Mouse (Mus musculus) common myeloid progenitor, adult 5-6 weeks (primary cell): ENCODE measurements around the gene Mrps9. TPM values are rescaled to one million over a fixed set of nuclear protein-coding genes. Genes with fewer than 3 reads are reported as not detected.
A peak's percentile ranks its signal among the peaks of the same experiment; 100 is the strongest.
"Not testable (repeated sequence)": the region's sequence is repeated elsewhere in the genome, so short reads cannot be mapped to it uniquely, and the experiment has no call there.

ENCODE experiments used
- ATAC-seq: replicated peaks from 2 replicates; pipeline ENCODE4 v1.8.0; 2016; ENCODE audit warnings: low read depth, mild to moderate bottlenecking, moderate TSS enrichment, inconsistent platforms; ENCODE audit not compliant: poor library complexity, severe bottlenecking
- total RNA-seq: library from RNA; stranded (forward); fragments of 200-1000, 187-1606 nt; gene quantifications from 2 replicates; pipeline ENCODE4 v1.2.3, GENCODE M21; 2017

Gene Mrps9
- 74.1 and 93.7 TPM in 2 replicates for total RNA-seq

DNA sequence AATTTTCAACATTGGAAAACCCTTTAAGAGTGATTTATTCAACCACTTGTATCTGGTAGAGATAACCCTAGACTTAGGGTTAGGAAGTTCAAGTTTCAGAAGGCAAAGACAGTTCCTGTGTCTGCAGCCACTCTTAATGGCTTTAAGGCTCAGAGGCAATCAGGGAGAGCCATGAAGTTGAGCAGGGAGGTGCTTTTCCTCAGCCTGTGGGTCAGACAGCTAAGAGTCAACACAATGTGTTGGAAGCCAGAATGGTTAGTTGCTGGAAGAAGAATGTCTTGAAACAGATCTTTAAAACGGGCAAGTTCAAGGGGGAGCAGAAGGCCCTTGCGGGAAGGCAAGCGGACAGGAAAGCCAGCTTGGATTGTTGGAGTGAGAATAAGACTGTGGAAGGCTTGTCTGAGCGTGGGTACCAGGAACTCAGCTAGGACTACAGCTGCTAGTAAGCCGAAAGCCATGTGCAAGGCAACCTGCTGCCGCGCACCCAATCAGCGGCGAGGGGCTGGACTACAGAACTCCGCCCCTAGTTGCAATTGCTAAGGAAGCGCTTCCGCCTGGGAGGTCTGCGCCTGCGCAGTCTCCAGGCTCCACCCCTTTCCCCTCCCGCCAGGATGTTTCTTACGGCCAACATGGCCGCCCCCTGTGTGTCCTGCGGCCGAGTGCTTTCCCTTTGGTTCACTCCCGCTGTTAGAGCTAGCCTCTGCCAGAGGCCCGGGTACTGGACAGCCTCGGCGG is at the start of gene Mrps9:
TSS of gene Mrps9 (plus strand) at position 571 of the 735 bp plus-strand sequence.
- peak; percentile 99 for ATAC-seq

DNA sequence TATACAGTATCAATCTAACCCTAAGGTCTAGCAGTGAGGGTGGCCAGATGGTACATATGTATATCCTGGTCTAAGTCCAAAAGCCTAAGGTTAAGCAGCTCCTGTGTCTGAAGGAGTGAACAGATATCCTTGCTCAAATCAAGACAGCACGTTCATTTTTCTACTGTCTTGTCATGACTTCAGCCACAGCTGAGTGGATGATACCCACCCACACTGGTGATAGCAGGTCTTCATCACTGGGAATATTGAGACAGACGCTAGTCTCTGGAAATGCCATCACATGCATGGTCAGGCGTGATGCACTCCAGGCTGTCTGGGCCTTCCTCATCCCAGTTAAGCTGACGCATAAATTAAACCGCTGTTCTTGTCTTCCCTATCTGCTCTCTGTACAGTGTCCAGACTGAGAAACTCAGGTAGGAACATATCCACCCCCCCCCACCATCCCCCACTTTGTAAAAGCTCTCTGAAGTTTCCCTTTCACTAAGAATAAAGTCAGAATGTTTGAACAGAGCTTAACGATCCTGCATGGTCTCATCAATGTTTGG is 37.7 kb upstream of the Mrps9 start:
- no peak for ATAC-seq

DNA sequence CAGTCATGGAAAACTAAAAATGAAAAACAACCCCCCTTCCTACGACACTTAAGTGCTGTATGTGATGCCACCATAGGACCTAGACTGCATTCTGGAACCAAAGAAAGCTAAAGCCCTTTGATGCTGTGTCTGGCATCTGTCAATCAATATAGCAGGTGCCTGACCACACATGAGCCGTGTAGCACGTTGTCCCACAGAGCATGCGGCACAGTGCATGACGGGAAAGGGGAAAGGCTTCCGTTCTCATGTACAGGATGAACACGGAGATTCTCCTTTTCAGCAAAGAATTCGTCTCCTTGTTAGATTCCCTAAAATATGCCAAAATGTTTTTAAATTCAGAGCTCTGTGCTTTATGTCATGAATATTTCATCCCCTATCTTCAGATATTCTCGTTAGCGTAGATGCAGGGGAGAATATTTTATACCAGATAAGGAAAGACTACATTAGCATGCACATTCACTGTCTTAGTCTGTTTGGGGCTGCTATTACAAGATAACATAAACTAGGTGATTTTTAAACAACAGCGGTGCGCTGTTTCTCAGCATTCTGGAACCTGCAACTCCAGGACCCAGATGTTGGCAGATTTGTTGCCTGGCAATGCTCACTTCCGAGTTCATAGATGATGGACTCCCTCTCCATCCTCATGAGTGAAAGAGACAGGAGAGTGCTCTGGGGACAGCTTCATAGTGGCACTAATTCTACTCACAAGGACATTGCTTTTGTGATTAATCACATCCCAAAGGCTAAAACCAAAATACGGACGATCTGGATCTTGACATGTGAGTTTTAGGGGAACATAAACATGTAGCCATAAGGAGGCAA is 36.0 kb upstream of the Mrps9 start:
- ATAC-seq, result no peak

DNA sequence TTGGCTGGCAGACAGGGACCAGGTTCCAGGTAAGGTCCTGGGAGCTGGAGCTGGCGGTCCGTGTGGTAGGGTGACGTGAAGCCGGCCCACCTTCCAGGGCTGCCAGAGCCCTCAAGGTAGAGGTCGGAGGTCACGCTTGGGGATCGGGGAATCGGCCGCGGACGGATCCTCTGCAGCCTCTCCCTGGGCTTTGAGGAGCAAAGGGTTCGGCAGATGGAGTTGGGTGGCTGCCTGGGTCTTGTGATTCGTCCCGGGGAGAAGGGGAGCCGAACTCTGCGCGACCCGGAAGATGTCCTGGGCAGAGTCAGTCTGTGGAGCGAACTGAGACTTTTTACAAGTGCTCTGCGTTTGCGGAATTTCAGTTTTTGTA is 350 bp downstream of the Mrps9 start:
- ATAC-seq, result peak; percentile 73

DNA sequence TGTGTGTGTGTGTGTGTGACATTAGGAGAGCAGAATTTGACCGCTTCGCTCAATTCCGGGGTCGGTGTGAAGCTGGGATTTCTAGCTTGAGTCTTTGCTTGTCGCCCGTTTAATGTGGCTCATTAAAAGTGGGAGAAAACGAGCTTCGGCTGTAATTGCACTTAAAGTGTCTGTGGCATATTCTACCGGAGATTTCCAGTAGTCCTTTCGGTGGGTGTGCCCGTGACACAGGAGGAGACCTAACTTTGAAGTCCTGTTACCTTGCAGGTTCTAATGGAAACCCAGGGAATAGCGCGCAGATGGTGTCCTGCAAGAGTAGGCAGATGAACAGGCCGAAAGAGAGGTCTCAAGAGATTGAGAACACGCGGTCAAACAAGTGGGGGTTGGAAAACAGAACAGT is 777 bp downstream of the Mrps9 start:
- no peak for ATAC-seq

DNA sequence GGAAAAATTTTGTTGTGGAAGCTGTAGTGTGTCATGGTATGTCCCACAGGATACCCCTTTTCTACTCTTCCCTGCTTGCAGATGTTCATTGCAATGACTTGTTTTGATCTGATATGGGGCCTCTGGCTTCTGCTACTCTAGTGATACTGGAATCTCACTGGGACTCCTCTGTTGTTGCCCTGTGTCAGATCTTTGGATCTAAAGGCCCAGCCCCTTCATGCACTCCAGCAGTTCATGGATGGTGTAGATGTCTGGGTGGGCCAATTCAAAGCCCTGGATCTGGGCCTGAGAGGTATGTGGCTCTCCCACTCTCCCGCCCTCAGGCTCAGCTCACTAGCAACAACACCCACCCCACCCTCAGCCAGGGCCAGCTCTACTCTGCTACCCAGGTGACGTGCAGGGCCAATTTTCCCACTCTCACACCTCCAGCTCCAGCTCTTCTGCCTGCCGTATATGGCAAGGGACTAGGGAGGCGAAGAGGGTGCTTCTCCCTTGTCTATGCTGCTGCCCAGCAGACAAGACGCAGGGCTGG is 13.8 kb downstream of the Mrps9 start:
- ATAC-seq, result no peak

DNA sequence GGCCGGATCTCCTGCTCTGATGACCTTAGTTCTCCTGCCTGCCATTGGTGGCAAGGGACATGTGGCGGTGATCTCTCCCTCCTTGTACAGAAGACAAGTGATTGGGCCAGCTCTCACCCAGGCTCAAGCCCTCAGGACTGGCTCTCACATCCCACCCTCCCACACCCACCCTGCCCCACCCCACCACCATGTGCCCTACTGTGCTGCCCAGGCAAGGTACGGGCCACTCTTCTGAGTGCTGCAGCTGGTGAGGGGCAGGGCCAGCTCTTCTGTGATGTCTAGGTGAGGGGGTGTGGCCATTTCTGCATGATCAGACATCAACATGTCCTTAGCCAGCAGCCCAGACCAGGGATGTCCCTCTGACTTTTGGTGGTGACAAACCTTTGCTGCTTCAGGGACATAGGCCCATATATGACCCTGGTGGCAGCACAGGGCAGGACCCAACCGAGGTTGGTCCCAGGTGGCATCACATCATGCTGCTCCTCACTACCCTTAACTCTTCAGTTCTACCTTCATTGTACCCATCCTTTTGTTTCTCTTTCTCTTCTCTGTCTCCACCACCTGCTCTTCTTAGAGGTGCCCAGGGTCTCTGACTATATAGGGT is 14.4 kb downstream of the Mrps9 start:
- no peak for ATAC-seq

DNA sequence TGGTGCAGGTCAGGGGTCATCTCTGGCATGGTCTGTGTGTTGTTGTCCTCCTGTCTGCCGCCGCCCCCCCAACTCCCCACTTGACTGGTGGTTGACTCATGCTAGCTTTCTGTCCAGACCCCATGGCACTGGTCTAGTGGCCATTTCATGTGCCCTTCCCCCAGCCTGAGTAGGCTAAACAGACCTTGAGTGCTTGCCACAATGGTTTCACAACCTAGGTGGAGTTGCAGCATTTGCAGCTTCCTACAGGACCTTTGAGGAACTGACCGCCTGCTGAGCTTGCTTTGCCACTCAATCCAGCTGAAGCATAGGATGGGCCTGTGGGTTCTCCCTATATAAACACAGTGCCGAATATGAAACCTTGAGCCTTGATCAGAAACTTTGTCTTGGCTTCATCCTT is 15.0 kb downstream of the Mrps9 start:
- peak; percentile 22; the same call in 1 of the 2 replicates for ATAC-seq

DNA sequence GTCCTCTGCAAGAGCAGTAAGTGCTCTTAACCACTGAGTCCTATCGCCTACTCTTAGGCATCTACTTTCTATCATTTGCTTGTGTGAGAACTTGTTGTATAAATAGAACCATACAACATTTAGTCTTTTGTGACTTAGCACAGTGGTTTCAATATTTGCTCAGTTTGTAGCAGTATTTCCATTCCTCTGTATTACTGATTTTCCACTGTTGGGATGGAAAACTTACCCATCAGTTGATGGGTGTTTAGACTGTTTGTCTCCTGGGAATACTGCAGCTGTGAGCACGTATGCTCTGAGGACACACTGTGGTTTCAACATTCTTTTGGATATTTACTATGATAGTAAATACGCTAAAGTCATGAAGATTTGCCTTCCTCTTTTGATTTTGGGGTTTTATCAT is 16.2 kb downstream of the Mrps9 start:
- no peak for ATAC-seq

DNA sequence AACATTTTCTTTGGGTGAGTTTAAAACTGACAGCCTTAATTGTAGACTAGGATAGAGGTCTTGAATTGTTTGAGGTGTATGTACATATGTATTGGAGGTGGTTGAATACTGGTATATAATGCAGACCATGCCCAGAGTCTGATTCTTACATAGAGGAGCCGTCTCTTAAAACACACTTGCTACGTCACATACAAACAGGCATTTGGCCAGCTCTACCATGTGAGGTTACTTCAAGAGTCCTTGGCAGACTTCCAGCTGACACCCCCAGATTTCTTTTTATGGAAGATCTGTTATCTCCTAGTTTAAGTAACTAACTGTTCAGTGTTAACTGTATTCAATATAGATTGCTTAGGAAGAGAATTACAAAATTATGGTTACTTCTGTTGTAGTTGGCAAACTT is 23.1 kb downstream of the Mrps9 start:
- no peak for ATAC-seq

DNA sequence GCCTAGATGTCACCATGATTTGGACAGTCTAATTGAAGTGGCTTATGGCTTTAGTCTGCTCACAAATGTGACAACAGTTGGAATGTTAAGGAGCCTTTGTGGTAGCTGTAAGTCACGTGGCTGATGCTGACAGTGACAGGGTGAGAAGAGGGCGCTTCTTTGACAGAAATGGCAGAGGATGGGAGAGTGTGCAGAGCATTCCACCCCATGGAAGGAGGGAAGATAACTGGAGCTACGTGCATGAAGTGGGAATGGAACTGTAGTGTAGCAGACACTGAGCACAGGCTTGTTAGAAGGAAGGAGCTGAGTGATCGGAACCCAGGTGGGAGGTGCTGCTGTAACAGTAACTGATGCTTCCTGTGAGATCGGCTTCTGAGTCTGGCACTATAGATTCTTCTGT is 24.2 kb downstream of the Mrps9 start:
- no peak for ATAC-seq

DNA sequence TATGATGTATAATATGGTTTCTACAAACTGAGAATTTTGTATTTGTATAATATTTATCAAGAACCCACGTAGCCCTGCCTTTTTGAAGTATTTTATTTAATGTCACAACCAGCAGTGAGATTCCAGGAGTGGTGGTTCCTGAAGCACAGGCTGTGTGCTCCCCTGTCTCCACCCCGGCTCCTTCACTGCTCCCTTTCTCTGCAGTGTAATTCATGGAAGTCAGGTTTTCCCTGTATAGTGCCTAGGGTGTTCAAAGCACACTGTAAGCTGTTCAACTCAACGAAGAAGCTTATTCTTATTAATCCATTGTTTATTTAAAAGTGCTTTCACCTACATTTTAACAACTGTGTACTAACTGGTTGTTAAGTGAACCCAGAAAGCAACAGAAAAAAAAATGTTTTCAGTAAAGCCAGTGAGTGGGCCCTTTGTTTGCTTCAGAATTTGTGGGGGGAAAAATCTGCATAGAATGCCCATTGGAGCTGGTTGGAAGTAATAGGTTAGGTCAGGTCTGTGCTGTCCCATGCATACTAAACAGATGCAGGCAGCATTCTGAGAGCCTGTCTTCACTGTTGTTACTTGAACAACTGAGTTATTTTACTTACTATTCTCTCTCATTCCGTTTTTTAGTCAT is 25.5 kb downstream of the Mrps9 start:
- ATAC-seq, result no peak

DNA sequence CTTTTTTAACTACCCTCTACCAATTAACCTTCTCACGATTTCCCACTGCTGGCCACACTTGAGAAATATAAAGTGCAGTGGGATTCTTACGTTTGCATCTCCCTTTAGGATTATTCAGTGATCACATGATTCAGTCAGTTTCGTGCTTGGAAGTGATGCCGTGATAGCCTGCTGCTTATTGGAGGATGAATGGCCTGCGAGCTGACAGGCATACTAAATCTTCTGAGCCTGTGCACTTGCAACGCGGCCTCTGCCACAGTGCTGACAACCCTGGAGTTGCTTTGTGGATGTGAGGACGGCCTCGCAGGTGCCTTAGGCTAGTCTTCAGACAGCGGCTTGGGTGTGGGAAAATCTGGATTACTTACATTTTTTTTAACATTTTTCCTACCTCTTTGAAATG is 26.2 kb downstream of the Mrps9 start:
- ATAC-seq, result no peak

DNA sequence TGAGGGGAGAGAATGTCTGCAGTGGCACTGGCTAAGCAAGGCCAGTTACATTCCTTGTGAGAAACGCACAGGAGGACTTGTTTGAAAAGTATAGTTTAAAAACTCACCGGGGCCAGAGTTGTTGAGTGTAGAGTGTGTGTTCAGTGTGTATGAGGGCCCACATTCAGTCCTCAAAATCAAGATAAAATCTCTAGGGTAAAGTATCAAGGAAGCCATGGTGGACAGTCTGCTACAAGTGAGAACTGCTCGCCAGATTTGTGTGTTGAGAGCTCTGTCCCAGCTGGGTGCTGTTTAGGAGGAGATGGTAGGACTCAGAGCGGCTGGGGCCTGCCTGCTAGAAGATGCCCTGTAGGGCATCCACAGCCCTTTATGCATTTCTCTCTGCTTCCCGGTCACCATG is 27.8 kb downstream of the Mrps9 start:
- no peak for ATAC-seq

DNA sequence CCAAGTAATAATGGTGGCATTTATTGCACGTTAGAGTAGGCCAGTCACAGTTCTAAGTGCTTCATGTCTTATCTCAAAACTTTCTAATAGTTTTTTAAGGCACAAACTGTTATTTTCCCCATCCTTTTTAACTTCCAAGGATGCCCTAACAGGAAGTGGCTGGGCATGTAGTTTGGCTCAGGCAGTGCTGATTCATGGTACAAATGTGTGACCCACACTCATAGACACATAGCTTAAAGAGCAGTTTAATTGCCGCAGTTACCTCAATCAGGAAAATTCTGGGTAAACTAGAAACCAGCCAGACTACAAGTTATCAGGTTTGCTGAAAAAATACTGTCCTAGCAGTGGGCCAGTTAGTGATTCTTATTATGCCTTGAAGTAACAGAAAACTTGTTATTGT is 31.2 kb downstream of the Mrps9 start:
- no peak for ATAC-seq

DNA sequence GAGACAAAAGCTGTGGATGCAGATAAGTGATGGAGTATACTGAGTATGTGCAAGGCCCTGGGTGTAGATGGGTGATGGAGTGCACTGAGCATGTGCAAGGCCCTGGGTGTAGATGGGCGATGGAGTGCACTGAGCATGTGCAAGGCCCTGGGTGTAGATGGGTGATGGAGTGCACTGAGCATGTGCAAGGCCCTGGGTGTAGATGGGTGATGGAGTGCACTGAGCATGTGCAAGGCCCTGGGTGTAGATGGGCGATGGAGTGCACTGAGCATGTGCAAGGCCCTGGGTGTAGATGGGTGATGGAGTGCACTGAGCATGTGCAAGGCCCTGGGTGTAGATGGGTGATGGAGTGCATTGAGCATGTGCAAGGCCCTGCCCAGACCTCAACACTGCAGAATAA is 32.4 kb downstream of the Mrps9 start:
- not testable (repeated sequence) for ATAC-seq

DNA sequence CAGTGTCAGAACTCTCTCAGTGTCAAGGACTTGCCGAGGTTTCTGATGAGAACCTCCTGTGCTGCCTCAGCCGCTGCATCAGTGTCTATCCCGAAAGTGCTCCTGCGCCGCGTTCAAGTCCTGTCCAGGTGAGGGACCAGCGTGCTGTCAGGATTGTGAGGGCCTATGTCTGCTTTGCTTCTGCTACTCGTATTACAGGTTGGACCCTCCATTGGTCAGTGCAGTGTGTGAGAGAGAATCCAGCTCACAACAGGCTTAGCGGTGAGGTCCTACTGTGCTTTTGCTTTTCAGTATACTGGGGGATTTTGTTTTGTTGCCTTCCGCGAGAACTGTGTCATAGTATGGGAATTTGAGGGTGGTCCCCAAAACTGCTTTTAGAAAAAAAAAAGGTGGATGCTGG is 36.8 kb downstream of the Mrps9 start:
- ATAC-seq, result no peak

DNA sequence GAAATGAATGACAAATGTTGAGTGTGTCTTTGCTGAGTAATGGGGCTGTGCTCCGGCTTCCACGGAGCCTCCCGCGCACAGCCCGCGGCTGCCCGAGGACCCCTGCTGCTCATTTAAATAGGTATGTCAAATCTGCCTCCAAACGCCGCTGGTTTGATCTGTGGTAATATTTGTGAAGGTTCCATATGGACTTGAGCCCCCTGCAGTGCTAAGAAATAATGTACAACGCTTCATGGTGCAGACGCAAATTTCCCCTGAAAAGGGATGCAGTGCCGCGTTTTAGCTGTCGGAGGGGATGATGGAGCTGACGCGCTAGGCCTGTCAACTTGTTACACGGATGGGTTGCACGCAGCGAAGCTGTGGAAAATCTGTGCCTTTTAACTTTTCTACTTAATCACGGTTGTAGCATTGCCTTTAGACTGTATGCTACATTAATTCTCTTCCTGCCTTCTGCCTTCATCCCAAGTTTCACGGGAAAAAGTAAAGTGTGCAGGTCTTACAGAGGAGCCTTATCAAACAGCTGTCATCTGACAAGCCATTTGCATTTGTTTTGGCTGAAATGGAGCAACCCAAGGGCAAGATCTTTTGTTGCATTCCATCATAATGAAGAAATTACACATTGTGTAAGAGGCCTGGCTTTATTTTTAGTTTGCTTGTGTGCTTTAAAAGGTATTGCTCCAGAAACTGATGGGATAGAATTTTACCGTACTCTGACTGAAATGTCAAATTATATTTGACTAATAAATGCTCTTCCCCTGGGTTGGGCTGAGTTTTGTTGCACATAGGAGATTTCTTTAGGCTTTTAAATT is 37.7 kb downstream of the Mrps9 start:
- no peak for ATAC-seq

DNA sequence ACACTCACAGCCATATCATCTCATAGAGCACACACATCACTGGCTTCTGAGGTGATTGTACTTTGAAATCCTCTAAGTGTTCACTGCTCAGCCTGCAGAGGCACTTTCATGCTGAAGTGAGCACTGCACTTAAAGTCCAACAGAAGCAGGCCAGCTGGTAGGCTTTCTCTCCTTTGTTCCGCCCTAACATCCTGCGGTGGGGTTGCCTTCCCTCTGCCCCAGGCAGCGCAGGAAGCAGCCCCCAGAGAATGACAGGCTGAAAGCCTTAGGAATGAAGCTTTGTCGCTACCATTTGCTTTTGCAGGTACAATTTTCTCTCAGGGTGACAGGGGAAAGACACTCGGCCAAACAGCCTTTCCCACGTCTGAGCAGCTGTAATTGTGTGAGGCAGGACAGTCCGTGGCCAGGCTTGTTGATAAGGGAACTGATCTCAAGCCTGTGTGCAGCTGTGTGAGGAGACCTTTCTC is 38.4 kb downstream of the Mrps9 start:
- no peak for ATAC-seq
